Comparison of ENCODE assay signal across 32 mouse cellular contexts in genomic region chr8:122362271-122362670, GRCm38 (mm10). TPM values are rescaled to one million over a fixed set of nuclear protein-coding genes. Genes with fewer than 3 reads are reported as not detected.
DNase-seq lines count a peak whose midpoint lies in the region; ATAC-seq lines count a peak whose summit lies in the region.
"Had no signal": no experiment of that assay in that cellular context is flagged by ENCODE, and none has a peak within 500 bp of the region (broad histone marks: within the 10 kb centered on the region; RNA-seq: fewer than 3 reads in every experiment).

No protein-coding gene starts in this region.

- ATAC-seq in limb, embryonic 12.5 days (ENCODE audit: insufficient number of reproducible peaks, insufficient read depth, low FRiP score, low TSS enrichment, low read depth): peak; percentile 23; the same call in 1 of the 2 replicates
- ATAC-seq in embryonic facial prominence, embryonic 14.5 days (ENCODE audit: low read depth): peak; percentile 87; the same call in 1 of the 2 replicates
- peak; percentile 53; the same call in 1 of the 2 replicates for ATAC-seq in limb, embryonic 15.5 days (ENCODE audit: insufficient number of reproducible peaks, low FRiP score, low TSS enrichment, low read depth)
- no peak for ATAC-seq in hindbrain, embryonic 16.5 days
- ATAC-seq: forebrain, embryonic 16.5 days had no signal

- no peaks in the 10 kb centered on the region for H3K36me3 ChIP-seq in limb, embryonic 12.5 days
- H3K36me3 ChIP-seq in limb, embryonic 10.5 days: no peaks in the 10 kb centered on the region
- H3K36me3 ChIP-seq in embryonic facial prominence, embryonic 14.5 days (ENCODE audit: control insufficient read depth, insufficient read depth, low read length): no peaks in the 10 kb centered on the region
- H3K36me3 ChIP-seq in limb, embryonic 15.5 days: no peaks in the 10 kb centered on the region
- no peaks in the 10 kb centered on the region for H3K36me3 ChIP-seq in hindbrain, embryonic 16.5 days (ENCODE audit: control insufficient read depth, insufficient read depth, low read length)
- H3K36me3 ChIP-seq: forebrain, embryonic 10.5 days; heart, embryonic 10.5 days; midbrain, embryonic 12.5 days had no signal

- peaks cover 37% of the 10 kb centered on the region for H3K27me3 ChIP-seq in limb, embryonic 12.5 days
- peaks cover 37% of the 10 kb centered on the region for H3K27me3 ChIP-seq in limb, embryonic 10.5 days (ENCODE audit: low read depth, poor library complexity, severe bottlenecking)
- H3K27me3 ChIP-seq in embryonic facial prominence, embryonic 14.5 days (replicated peaks; ENCODE audit: control insufficient read depth, insufficient read depth, low read length): 0 out of 2 replicates have a peak, but pooled peaks cover 2% of the 10 kb centered on the region
- peaks cover 21% of the 10 kb centered on the region; the same call in 1 of the 2 replicates for H3K27me3 ChIP-seq in limb, embryonic 15.5 days
- H3K27me3 ChIP-seq in hindbrain, embryonic 16.5 days (replicated peaks; ENCODE audit: control insufficient read depth, insufficient read depth, low read length): peaks cover 3% of the 10 kb centered on the region

- no peak overlapping the region for H3K4me3 ChIP-seq in limb, embryonic 12.5 days (replicated peaks)
- H3K4me3 ChIP-seq in limb, embryonic 10.5 days: no peak overlapping the region
- no peak overlapping the region for H3K4me3 ChIP-seq in embryonic facial prominence, embryonic 14.5 days (ENCODE audit: low read depth, low read length)
- no peak overlapping the region for H3K4me3 ChIP-seq in limb, embryonic 15.5 days
- H3K4me3 ChIP-seq in hindbrain, embryonic 16.5 days (ENCODE audit: low read length): no peak overlapping the region
- H3K4me3 ChIP-seq: forebrain, embryonic 10.5 days; heart, embryonic 10.5 days; midbrain, embryonic 12.5 days had no signal

- H3K4me1 ChIP-seq in limb, embryonic 12.5 days (replicated peaks): peaks cover 16% of the 10 kb centered on the region
- peaks cover 10% of the 10 kb centered on the region; the same call in 1 of the 2 replicates for H3K4me1 ChIP-seq in limb, embryonic 10.5 days
- H3K4me1 ChIP-seq in embryonic facial prominence, embryonic 14.5 days (ENCODE audit: control insufficient read depth, insufficient read depth, low read length): peaks cover 6% of the 10 kb centered on the region; the same call in 1 of the 2 replicates
- peaks cover 16% of the 10 kb centered on the region for H3K4me1 ChIP-seq in limb, embryonic 15.5 days
- no peaks in the 10 kb centered on the region for H3K4me1 ChIP-seq in hindbrain, embryonic 16.5 days (ENCODE audit: control insufficient read depth, insufficient read depth, low read depth, low read length)
- H3K4me1 ChIP-seq: forebrain, embryonic 10.5 days; midbrain, embryonic 12.5 days had no signal

- no peak for DNase-seq in limb, embryonic 10.5 days (ENCODE audit: low spot score)
- peak; percentile 33 for DNase-seq in brain, adult 2 months (ENCODE audit: low read depth, low spot score)
- DNase-seq in embryonic facial prominence, embryonic 14.5 days (ENCODE audit: low spot score): peak; percentile 72
- DNase-seq in layer of hippocampus, postnatal 25 days (ENCODE audit: extremely low spot score in 1 of 2, low spot score in 1 of 2): no peak
- no peak for DNase-seq in lung, postnatal 36 days
- DNase-seq: adrenal gland, postnatal 36 days; cerebellum, adult 11 months; cerebellum, adult 9-11 months; kidney, adult 2 months; right cerebral cortex, postnatal 14 days; thymus, postnatal 14 days had no signal

- H3K27ac ChIP-seq in limb, embryonic 12.5 days: 0 out of 2 replicates have a peak overlapping the region, but pooled peaks have one; percentile 29
- no peak overlapping the region; the same call in 1 of the 2 replicates for H3K27ac ChIP-seq in limb, embryonic 10.5 days
- H3K27ac ChIP-seq in embryonic facial prominence, embryonic 14.5 days (replicated peaks; ENCODE audit: low read depth, low read length): peak overlapping the region; percentile 13; the same call in 1 of the 2 replicates
- no peak overlapping the region for H3K27ac ChIP-seq in limb, embryonic 15.5 days
- H3K27ac ChIP-seq in hindbrain, embryonic 16.5 days (ENCODE audit: low read depth, low read length): no peak overlapping the region
- H3K27ac ChIP-seq: forebrain, embryonic 10.5 days; kidney, postnatal 0 days; macrophage; midbrain, embryonic 12.5 days had no signal

- H3K9ac ChIP-seq in limb, embryonic 12.5 days (replicated peaks): no peak overlapping the region
- H3K9ac ChIP-seq in embryonic facial prominence, embryonic 14.5 days (ENCODE audit: low read depth, low read length): no peak overlapping the region
- H3K9ac ChIP-seq in limb, embryonic 15.5 days: no peak overlapping the region
- H3K9ac ChIP-seq in hindbrain, embryonic 16.5 days (ENCODE audit: low read depth, low read length): no peak overlapping the region; the same call in 1 of the 2 replicates
- H3K9ac ChIP-seq: midbrain, embryonic 12.5 days had no signal

- H3K4me2 ChIP-seq in limb, embryonic 12.5 days: no peak overlapping the region
- peak overlapping the region; percentile 18; the same call in 1 of the 2 replicates for H3K4me2 ChIP-seq in embryonic facial prominence, embryonic 14.5 days (ENCODE audit: low read depth, low read length)
- H3K4me2 ChIP-seq in limb, embryonic 15.5 days: no peak overlapping the region
- no peak overlapping the region for H3K4me2 ChIP-seq in hindbrain, embryonic 16.5 days (ENCODE audit: low read length)
- H3K4me2 ChIP-seq: midbrain, embryonic 12.5 days had no signal

- WGBS in limb, embryonic 12.5 days: 32% methylated on average over 5 of the region's 5 CpGs
- WGBS in limb, embryonic 10.5 days: 48% methylated on average over 5 of the region's 5 CpGs
- 25% methylated on average over 5 of the region's 5 CpGs for WGBS in embryonic facial prominence, embryonic 14.5 days
- WGBS in limb, embryonic 15.5 days: 27% methylated on average over 5 of the region's 5 CpGs
- WGBS in hindbrain, embryonic 16.5 days: 45% methylated on average over 5 of the region's 5 CpGs

- no peaks in the 10 kb centered on the region for H3K9me3 ChIP-seq in limb, embryonic 12.5 days
- no peaks in the 10 kb centered on the region for H3K9me3 ChIP-seq in limb, embryonic 10.5 days (replicated peaks)
- no peaks in the 10 kb centered on the region for H3K9me3 ChIP-seq in embryonic facial prominence, embryonic 14.5 days (ENCODE audit: control insufficient read depth, low read length)
- H3K9me3 ChIP-seq in limb, embryonic 15.5 days: no peaks in the 10 kb centered on the region
- no peaks in the 10 kb centered on the region for H3K9me3 ChIP-seq in hindbrain, embryonic 16.5 days (ENCODE audit: control insufficient read depth, low read length)
- H3K9me3 ChIP-seq: forebrain, embryonic 10.5 days; heart, embryonic 10.5 days; midbrain, embryonic 12.5 days had no signal

RNA-seq across cellular contexts. Expression of gene Trhr2, which starts 1.7 kb away (rescaled TPM):
- polyA plus RNA-seq in limb, embryonic 12.5 days (2016; fragmentation: Nextera tagmentation; extraction: Ambion mirVana): not detected in 2 replicates
- not detected in 2 replicates for polyA plus RNA-seq in limb, embryonic 10.5 days (2016; fragmentation: Nextera tagmentation; extraction: Ambion mirVana)
- 0.16 TPM in 1 of 2 replicates, not detected in the other for polyA plus RNA-seq in embryonic facial prominence, embryonic 14.5 days (2014; fragmentation: Nextera tagmentation; extraction: Ambion mirVana)
- 0.12 and 0.14 TPM in 2 replicates for polyA plus RNA-seq in limb, embryonic 15.5 days (2015; fragmentation: Nextera tagmentation; extraction: Ambion mirVana)
- under 1 TPM; 0.79 to 0.92 TPM for total RNA-seq in layer of hippocampus, postnatal 25 days (2021)
- 0.39 and 0.60 TPM in 2 replicates for polyA plus RNA-seq in hindbrain, embryonic 16.5 days (2015; fragmentation: Nextera tagmentation; extraction: Ambion mirVana)
- total RNA-seq: adrenal gland, postnatal 36 days; common myeloid progenitor, adult 5-6 weeks; gastrocnemius, adult 18-20 months; gastrocnemius, postnatal 4 days; hematopoietic stem cell, adult 5-6 weeks; liver, adult 2 months had no signal
- polyA plus RNA-seq: forebrain, embryonic 10.5 days; forebrain, embryonic 16.5 days; heart, embryonic 10.5 days; heart, postnatal 0 days; kidney, postnatal 0 days; liver, adult 2 months; liver, embryonic 16.5 days; lung, embryonic 16.5 days; macrophage; midbrain, embryonic 12.5 days; neural tube, embryonic 11.5 days had no signal

RNA-seq across cellular contexts. Expression of gene Zc3h18, which starts 14.1 kb away (rescaled TPM):
- 76.7 and 76.9 TPM in 2 replicates for polyA plus RNA-seq in limb, embryonic 12.5 days (2016; fragmentation: Nextera tagmentation; extraction: Ambion mirVana)
- 84.2 and 86.1 TPM in 2 replicates for polyA plus RNA-seq in limb, embryonic 10.5 days (2016; fragmentation: Nextera tagmentation; extraction: Ambion mirVana)
- 30.9 and 31.6 TPM in 2 replicates for polyA plus RNA-seq in embryonic facial prominence, embryonic 14.5 days (2014; fragmentation: Nextera tagmentation; extraction: Ambion mirVana)
- polyA plus RNA-seq in limb, embryonic 15.5 days (2015; fragmentation: Nextera tagmentation; extraction: Ambion mirVana): 46.8 and 47.5 TPM in 2 replicates
- 10 to 100 TPM; 32.8 to 38.5 TPM for total RNA-seq in layer of hippocampus, postnatal 25 days (2021)
- 28.8 and 31.8 TPM in 2 replicates for polyA plus RNA-seq in hindbrain, embryonic 16.5 days (2015; fragmentation: Nextera tagmentation; extraction: Ambion mirVana)

RNA-seq across cellular contexts. Expression of gene Il17c, which starts 59.5 kb away (rescaled TPM):
- not detected in 2 replicates for polyA plus RNA-seq in limb, embryonic 12.5 days (2016; fragmentation: Nextera tagmentation; extraction: Ambion mirVana)
- 0.28 TPM in 1 of 2 replicates, not detected in the other for polyA plus RNA-seq in limb, embryonic 10.5 days (2016; fragmentation: Nextera tagmentation; extraction: Ambion mirVana)
- polyA plus RNA-seq in embryonic facial prominence, embryonic 14.5 days (2014; fragmentation: Nextera tagmentation; extraction: Ambion mirVana): not detected in 2 replicates
- 0.22 TPM in 1 of 2 replicates, not detected in the other for polyA plus RNA-seq in limb, embryonic 15.5 days (2015; fragmentation: Nextera tagmentation; extraction: Ambion mirVana)
- total RNA-seq in layer of hippocampus, postnatal 25 days (2021): not detected
- polyA plus RNA-seq in hindbrain, embryonic 16.5 days (2015; fragmentation: Nextera tagmentation; extraction: Ambion mirVana): not detected in 2 replicates
- total RNA-seq: adrenal gland, postnatal 36 days; gastrocnemius, adult 18-20 months; gastrocnemius, postnatal 4 days; hematopoietic stem cell, adult 5-6 weeks; layer of hippocampus, postnatal 10 days; left cerebral cortex, postnatal 10 days; liver, adult 2 months; MEL had no signal
- polyA plus RNA-seq: forebrain, embryonic 16.5 days; heart, embryonic 10.5 days; heart, postnatal 0 days; kidney, postnatal 0 days; liver, adult 2 months; liver, embryonic 16.5 days; lung, embryonic 16.5 days; macrophage; midbrain, embryonic 12.5 days had no signal

Comparison
In these comparisons a context has a peak if more than half of its experiments do, and no peak if none do; other contexts are left out.
1. H3K27ac ChIP-seq: peak in limb, embryonic 12.5 days (single experiment) and embryonic facial prominence, embryonic 14.5 days (single experiment); none in limb, embryonic 10.5 days (single experiment), limb, embryonic 15.5 days (single experiment) and hindbrain, embryonic 16.5 days (single experiment).
2. DNase-seq: peak in brain, adult 2 months (single experiment) and embryonic facial prominence, embryonic 14.5 days (single experiment); none in limb, embryonic 10.5 days (single experiment), layer of hippocampus, postnatal 25 days (0 of 2) and lung, postnatal 36 days (single experiment).